In the genomic region with DNA sequence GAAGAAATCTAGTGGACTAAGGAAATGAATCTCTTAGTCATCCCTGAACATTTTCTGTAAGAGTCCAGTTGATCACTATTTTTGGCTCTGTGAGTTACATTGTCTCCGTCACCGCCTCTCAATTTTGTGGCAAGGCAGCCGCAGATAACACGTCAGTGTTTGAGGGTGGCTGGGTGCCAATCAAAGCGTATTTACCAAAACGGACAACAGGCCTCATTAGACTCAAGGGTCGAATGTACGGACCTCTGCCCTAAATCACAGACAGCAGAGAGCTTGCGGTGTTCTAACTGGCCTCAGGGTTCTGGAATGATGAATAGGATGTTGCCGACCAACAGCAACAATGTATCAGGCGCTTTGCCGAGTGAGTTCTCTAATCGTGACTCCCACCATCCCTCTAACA, we compare ENCODE assay signal across 8 mouse cellular contexts.
"Had no signal": no experiment of that assay in that cellular context is flagged by ENCODE, and none has a peak within 500 bp of the region (broad histone marks: within the 10 kb centered on the region; RNA-seq: fewer than 3 reads in every experiment).

No protein-coding gene starts in this region.

- DNase-seq: thymus, postnatal 4 days had no signal

- H3K4me1 ChIP-seq: intestine, embryonic 15.5 days; limb, embryonic 15.5 days; liver, embryonic 12.5 days; lung, embryonic 15.5 days; midbrain, embryonic 12.5 days; neural tube, embryonic 13.5 days had no signal

- H3K27ac ChIP-seq: intestine, embryonic 15.5 days; left cerebral cortex, adult 2 months; limb, embryonic 15.5 days; liver, embryonic 12.5 days; lung, embryonic 15.5 days; midbrain, embryonic 12.5 days; neural tube, embryonic 13.5 days had no signal

- H3K36me3 ChIP-seq: intestine, embryonic 15.5 days; limb, embryonic 15.5 days; liver, embryonic 12.5 days; lung, embryonic 15.5 days; midbrain, embryonic 12.5 days; neural tube, embryonic 13.5 days had no signal

- H3K9ac ChIP-seq: intestine, embryonic 15.5 days; limb, embryonic 15.5 days; liver, embryonic 12.5 days; lung, embryonic 15.5 days; midbrain, embryonic 12.5 days; neural tube, embryonic 13.5 days had no signal

- H3K27me3 ChIP-seq: intestine, embryonic 15.5 days; limb, embryonic 15.5 days; liver, embryonic 12.5 days; lung, embryonic 15.5 days; midbrain, embryonic 12.5 days; neural tube, embryonic 13.5 days had no signal

- H3K4me3 ChIP-seq: intestine, embryonic 15.5 days; left cerebral cortex, adult 2 months; limb, embryonic 15.5 days; liver, embryonic 12.5 days; lung, embryonic 15.5 days; midbrain, embryonic 12.5 days; neural tube, embryonic 13.5 days had no signal
